20 mouse cellular contexts compared by ENCODE assay signal in the genomic region with DNA sequence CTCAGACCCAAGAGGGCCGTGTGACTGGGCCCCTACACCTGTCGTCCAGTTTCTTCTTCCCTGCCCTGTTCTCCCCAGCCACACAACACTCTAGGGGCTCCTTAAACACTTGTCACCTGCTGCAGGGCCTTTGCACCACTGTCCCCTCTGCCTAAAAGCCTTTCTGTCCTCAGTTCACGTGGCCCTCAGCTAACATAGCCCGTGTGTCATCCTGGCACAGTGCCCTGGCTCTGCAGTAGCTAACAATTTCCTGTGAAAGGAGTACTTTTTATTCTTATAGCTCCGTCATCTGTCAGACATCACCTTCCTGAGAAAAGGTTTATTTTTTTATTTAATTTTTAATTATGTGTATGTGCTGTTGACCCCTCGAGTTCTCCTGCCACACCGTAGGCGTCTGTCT.
DNase-seq lines count a peak whose midpoint lies in the region; ATAC-seq lines count a peak whose summit lies in the region.
"Had no signal": no experiment of that assay in that cellular context is flagged by ENCODE, and none has a peak within 500 bp of the region (broad histone marks: within the 10 kb centered on the region; RNA-seq: fewer than 3 reads in every experiment).

No protein-coding gene starts in this region.

- H3K4me1 ChIP-seq in embryonic facial prominence, embryonic 15.5 days: peaks cover 10% of the 10 kb centered on the region; the same call in 1 of the 2 replicates
- H3K4me1 ChIP-seq: forebrain, embryonic 10.5 days; hindbrain, embryonic 15.5 days had no signal

- H3K4me2 ChIP-seq in embryonic facial prominence, embryonic 15.5 days (replicated peaks): no peak overlapping the region
- H3K4me2 ChIP-seq: hindbrain, embryonic 15.5 days had no signal

- H3K9ac ChIP-seq in embryonic facial prominence, embryonic 15.5 days: no peak overlapping the region
- H3K9ac ChIP-seq: forebrain, postnatal 0 days; hindbrain, embryonic 15.5 days; liver, embryonic 14.5 days had no signal

- no peaks in the 10 kb centered on the region for H3K9me3 ChIP-seq in embryonic facial prominence, embryonic 15.5 days (replicated peaks)
- H3K9me3 ChIP-seq: hindbrain, embryonic 15.5 days had no signal

- H3K4me3 ChIP-seq in embryonic facial prominence, embryonic 15.5 days (replicated peaks): no peak overlapping the region
- H3K4me3 ChIP-seq: forebrain, embryonic 10.5 days; hindbrain, embryonic 15.5 days; layer of hippocampus, adult 2 months had no signal

- no peaks in the 10 kb centered on the region for H3K27me3 ChIP-seq in embryonic facial prominence, embryonic 15.5 days
- H3K27me3 ChIP-seq: hindbrain, embryonic 15.5 days had no signal

- 71% methylated on average over 8 of the region's 8 CpGs for WGBS in embryonic facial prominence, embryonic 15.5 days

- no peak for ATAC-seq in embryonic facial prominence, embryonic 15.5 days (ENCODE audit: insufficient number of reproducible peaks, low FRiP score, low TSS enrichment, low read depth)
- ATAC-seq: forebrain, postnatal 0 days had no signal

- DNase-seq in adrenal gland, adult (ENCODE audit: inconsistent age in 2 of 2, low spot score in 1 of 2): peak; percentile 56 to 69
- no peak for DNase-seq in adrenal gland, adult 8-10 months
- peak; percentile 53 for DNase-seq in kidney, postnatal 10 days
- DNase-seq in kidney, adult 18-20 months: no peak
- peak; percentile 56 for DNase-seq in 416B (ENCODE audit: low read depth)
- no peak for DNase-seq in gastrocnemius, postnatal 10 days
- no peak for DNase-seq in cerebellum, adult 18-20 months
- DNase-seq: cerebellum, adult 8-10 months; cerebellum, postnatal 36 days; forebrain, postnatal 0 days; gastrocnemius, postnatal 36 days; kidney, adult 9 months; layer of hippocampus, postnatal 36 days; lung, postnatal 4 days; right cerebral cortex, postnatal 14 days had no signal

- peaks cover 62% of the 10 kb centered on the region for H3K36me3 ChIP-seq in embryonic facial prominence, embryonic 15.5 days

- 0 out of 2 replicates have a peak overlapping the region, but pooled peaks have one; percentile 17 for H3K27ac ChIP-seq in embryonic facial prominence, embryonic 15.5 days (replicated peaks)
- H3K27ac ChIP-seq: forebrain, embryonic 10.5 days; hindbrain, embryonic 15.5 days; layer of hippocampus, adult 2 months; liver, embryonic 14.5 days had no signal

Comparison
In these comparisons a context has a peak if more than half of its experiments do, and no peak if none do; other contexts are left out.
1. DNase-seq: peak in adrenal gland, adult (2 of 2), kidney, postnatal 10 days (single experiment) and 416B (single experiment); none in adrenal gland, adult 8-10 months (single experiment), kidney, adult 18-20 months (single experiment), gastrocnemius, postnatal 10 days (single experiment) and cerebellum, adult 18-20 months (0 of 2).